Mouse (Mus musculus) lung, embryonic 16.5 days (tissue): ENCODE results near the gene Defb22. TPM values are rescaled to one million over a fixed set of nuclear protein-coding genes. Genes with fewer than 3 reads are reported as not detected.
A peak's percentile ranks its signal among the peaks of the same experiment; 100 is the strongest.

Experiments
- ATAC-seq: fragments of 200-750 bp; cut with Nextera tagmentation; 2 replicates; pipeline ENCODE4 v1.8.0; 2017; ENCODE audit warnings: low read depth, mild to moderate bottlenecking, moderate library complexity
- H3K27ac ChIP-seq: fragments of 300-500 bp; sonication (generic); 2 replicates; pipeline ENCODE4 v1.5.1; 2014; ENCODE audit warnings: mild to moderate bottlenecking, control low read depth, low read length
- H3K27me3 ChIP-seq: fragments of 300-500 bp; sonication (generic); 2 replicates; pipeline ENCODE4 v1.6.1; 2014; ENCODE audit warnings: low read depth, low read length, mixed read lengths; ENCODE audit not compliant: control insufficient read depth, insufficient read depth
- H3K36me3 ChIP-seq: fragments of 300-500 bp; sonication (generic); 2 replicates; pipeline ENCODE4 v1.6.1; 2014; ENCODE audit warnings: low read length; ENCODE audit not compliant: control insufficient read depth, insufficient read depth
- H3K4me1 ChIP-seq: fragments of 300-500 bp; sonication (generic); replicated peaks from 2 replicates; pipeline ENCODE4 v1.6.1; 2014; ENCODE audit warnings: low read length, mixed read lengths; ENCODE audit not compliant: control insufficient read depth, insufficient read depth
- H3K4me2 ChIP-seq: fragments of 300-500 bp; sonication (generic); 2 replicates; pipeline ENCODE4 v1.6.1; 2014; ENCODE audit warnings: low read depth, low read length, control low read depth
- H3K4me3 ChIP-seq: fragments of 300-500 bp; sonication (generic); 2 replicates; pipeline ENCODE4 v1.5.1; 2014; ENCODE audit warnings: mild to moderate bottlenecking, low read length, control low read depth
- H3K9ac ChIP-seq: fragments of 300-500 bp; sonication (generic); 2 replicates; pipeline ENCODE4 v1.6.1; 2014; ENCODE audit warnings: low read length, control low read depth
- H3K9me3 ChIP-seq: fragments of 300-500 bp; sonication (generic); 2 replicates; pipeline ENCODE4 v1.6.1; 2016; ENCODE audit warnings: low read length; ENCODE audit not compliant: control insufficient read depth
- WGBS: fragments of 180-500 bp; shearing (Covaris S2); extraction: QIAGEN DNeasy Blood & Tissue Kit; methylation state at CpG from one replicate; pipeline ENCODE4 v1.1.7; 2014; 5-methylcytosine and 5-hydroxymethylcytosine counted together
- polyA plus RNA-seq: library from polyadenylated mRNA; unstranded; fragments of >200 nt; fragmentation: Nextera tagmentation; extraction: Ambion mirVana; gene quantifications from 2 replicates; pipeline ENCODE4 v1.2.1, GENCODE M21; 2015

Gene Defb22
- polyA plus RNA-seq, 1 experiment from 2014 or later, result not detected

DNA sequence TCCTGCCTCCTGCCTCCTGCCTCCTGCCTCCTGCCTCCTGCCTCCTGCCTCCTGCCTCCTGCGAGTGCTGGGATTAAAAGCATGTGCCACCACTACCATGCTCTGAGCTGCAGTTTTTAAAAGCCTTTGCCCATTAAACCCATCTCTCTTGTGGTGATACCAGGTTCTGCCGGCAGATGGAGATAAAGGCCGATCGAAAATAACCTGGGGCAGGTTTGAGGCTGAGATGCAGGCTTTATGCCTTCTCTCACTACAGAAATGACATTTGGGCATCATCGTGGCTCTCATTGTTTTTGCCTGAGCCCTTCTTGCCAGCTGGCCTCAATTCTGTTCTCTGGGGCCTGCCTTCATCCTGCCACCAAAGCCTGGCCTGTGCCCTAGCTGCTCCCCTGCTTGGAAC lies 39.7 kb downstream of the Defb22 start:
- no peaks in the 10 kb centered on the region for H3K4me1 ChIP-seq
- no peak for ATAC-seq
- no peak overlapping the region for H3K9ac ChIP-seq
- H3K9me3 ChIP-seq, result no peaks in the 10 kb centered on the region
- no peak overlapping the region for H3K4me3 ChIP-seq
- H3K4me2 ChIP-seq, result no peak overlapping the region
- 3% methylated on average over 5 of the region's 5 CpGs for WGBS
- no peaks in the 10 kb centered on the region for H3K27me3 ChIP-seq
- no peak overlapping the region for H3K27ac ChIP-seq
- no peaks in the 10 kb centered on the region for H3K36me3 ChIP-seq

DNA sequence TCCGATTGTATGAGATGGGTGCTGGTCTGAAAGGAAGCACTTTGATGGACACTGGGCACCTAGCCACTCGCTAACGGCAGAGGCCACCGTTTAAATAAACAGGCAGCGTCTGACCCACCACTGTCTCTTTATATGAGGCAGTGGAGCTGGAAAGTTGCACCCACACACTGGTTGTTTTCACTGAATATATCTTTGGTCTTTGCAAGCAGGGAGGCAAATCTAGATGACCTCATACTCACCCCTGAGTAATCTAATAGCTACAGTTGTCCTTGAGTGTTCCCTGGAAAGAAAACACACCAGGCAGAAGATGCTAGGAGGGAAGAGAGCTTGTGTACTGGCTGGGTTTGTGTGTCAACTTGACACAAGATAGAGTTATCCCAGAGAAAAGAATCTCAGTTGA lies 42.5 kb downstream of the Defb22 start:
- ATAC-seq, result no peak
- Histone ChIP-seq H3K4me2 (no peak overlapping the region), H3K4me1 (no peaks in the 10 kb centered on the region), H3K36me3 (no peaks in the 10 kb centered on the region), H3K9me3 (no peaks in the 10 kb centered on the region), H3K27me3 (no peaks in the 10 kb centered on the region), H3K9ac (no peak overlapping the region), H3K27ac (no peak overlapping the region), H3K4me3 (no peak overlapping the region)
- 17% methylated on average over 5 of the region's 5 CpGs for WGBS

- ATAC-seq, result no peak
- Histone ChIP-seq H3K4me1 (no peaks in the 10 kb centered on the region), H3K9me3 (no peaks in the 10 kb centered on the region), H3K27ac (no peak overlapping the region), H3K4me2 (no peak overlapping the region), H3K9ac (no peak overlapping the region), H3K4me3 (no peak overlapping the region), H3K27me3 (no peaks in the 10 kb centered on the region), H3K36me3 (no peaks in the 10 kb centered on the region)
- 54% methylated on average over 2 of the region's 2 CpGs for WGBS
Observed at GRCm38 (mm10) chr2:152446642-152447041, 43.3 kb downstream of the Defb22 start.

DNA sequence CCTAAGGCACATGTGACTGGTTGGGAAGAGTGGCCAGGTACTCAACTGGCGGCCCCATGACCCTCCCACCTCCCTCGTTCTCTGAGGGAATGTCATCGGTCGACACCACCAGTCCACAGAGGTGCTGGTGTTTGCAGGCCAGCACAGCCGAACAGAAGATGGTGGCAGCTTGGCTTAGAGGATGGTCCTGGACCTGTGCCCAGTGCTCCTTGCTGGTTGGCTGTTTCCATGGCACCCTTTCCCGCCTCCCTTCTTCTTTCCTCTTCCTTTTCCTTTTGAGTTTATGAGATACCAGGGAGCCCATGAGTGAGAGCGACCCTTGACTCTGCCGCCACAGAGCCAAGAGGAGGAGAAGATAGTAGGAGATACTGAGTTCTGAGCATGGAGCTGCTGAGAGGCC lies 46.7 kb downstream of the Defb22 start:
- no peak overlapping the region for H3K4me3 ChIP-seq
- H3K9me3 ChIP-seq, result no peaks in the 10 kb centered on the region
- H3K27ac ChIP-seq, result no peak overlapping the region
- ATAC-seq, result no peak
- H3K9ac ChIP-seq, result no peak overlapping the region
- H3K4me2 ChIP-seq, result no peak overlapping the region
- no peaks in the 10 kb centered on the region for H3K27me3 ChIP-seq
- H3K36me3 ChIP-seq, result no peaks in the 10 kb centered on the region
- H3K4me1 ChIP-seq, result no peaks in the 10 kb centered on the region
- 74% methylated on average over 8 of the region's 8 CpGs for WGBS

- Histone ChIP-seq H3K9me3 (no peaks in the 10 kb centered on the region), H3K9ac (no peak overlapping the region), H3K27me3 (no peaks in the 10 kb centered on the region), H3K27ac (no peak overlapping the region), H3K4me3 (no peak overlapping the region), H3K4me2 (no peak overlapping the region), H3K36me3 (no peaks in the 10 kb centered on the region), H3K4me1 (peaks cover under 1% of the 10 kb centered on the region; the same call in 1 of the 2 replicates)
- WGBS, result 65% methylated on average over 4 of the region's 4 CpGs
- ATAC-seq, result no peak
Observed at GRCm38 (mm10) chr2:152442322-152442721, 47.6 kb downstream of the Defb22 start.

GRCm38 (mm10) chr2:152439833-152440232 lies 50.1 kb downstream of the Defb22 start:
- no peak overlapping the region for H3K4me3 ChIP-seq
- no peak for ATAC-seq
- peaks cover 2% of the 10 kb centered on the region; the same call in 1 of the 2 replicates for H3K4me1 ChIP-seq
- WGBS, result 47% methylated on average over 2 of the region's 2 CpGs
- H3K9me3 ChIP-seq, result no peaks in the 10 kb centered on the region
- peak overlapping the region; percentile 15; the same call in 1 of the 2 replicates for H3K27ac ChIP-seq
- no peak overlapping the region for H3K4me2 ChIP-seq
- no peak overlapping the region for H3K9ac ChIP-seq
- H3K27me3 ChIP-seq, result no peaks in the 10 kb centered on the region
- no peaks in the 10 kb centered on the region for H3K36me3 ChIP-seq

- peaks cover 2% of the 10 kb centered on the region; the same call in 1 of the 2 replicates for H3K4me1 ChIP-seq
- no peak overlapping the region for H3K9ac ChIP-seq
- H3K4me2 ChIP-seq, result no peak overlapping the region
- H3K27me3 ChIP-seq, result no peaks in the 10 kb centered on the region
- no peak overlapping the region for H3K27ac ChIP-seq
- ATAC-seq, result peak; percentile 42; the same call in 1 of the 2 replicates
- WGBS, result 46% methylated on average over 1 of the region's 1 CpGs
- H3K36me3 ChIP-seq, result no peaks in the 10 kb centered on the region
- no peak overlapping the region for H3K4me3 ChIP-seq
- H3K9me3 ChIP-seq, result no peaks in the 10 kb centered on the region
Observed at GRCm38 (mm10) chr2:152438963-152439362, 51.0 kb downstream of the Defb22 start.

DNA sequence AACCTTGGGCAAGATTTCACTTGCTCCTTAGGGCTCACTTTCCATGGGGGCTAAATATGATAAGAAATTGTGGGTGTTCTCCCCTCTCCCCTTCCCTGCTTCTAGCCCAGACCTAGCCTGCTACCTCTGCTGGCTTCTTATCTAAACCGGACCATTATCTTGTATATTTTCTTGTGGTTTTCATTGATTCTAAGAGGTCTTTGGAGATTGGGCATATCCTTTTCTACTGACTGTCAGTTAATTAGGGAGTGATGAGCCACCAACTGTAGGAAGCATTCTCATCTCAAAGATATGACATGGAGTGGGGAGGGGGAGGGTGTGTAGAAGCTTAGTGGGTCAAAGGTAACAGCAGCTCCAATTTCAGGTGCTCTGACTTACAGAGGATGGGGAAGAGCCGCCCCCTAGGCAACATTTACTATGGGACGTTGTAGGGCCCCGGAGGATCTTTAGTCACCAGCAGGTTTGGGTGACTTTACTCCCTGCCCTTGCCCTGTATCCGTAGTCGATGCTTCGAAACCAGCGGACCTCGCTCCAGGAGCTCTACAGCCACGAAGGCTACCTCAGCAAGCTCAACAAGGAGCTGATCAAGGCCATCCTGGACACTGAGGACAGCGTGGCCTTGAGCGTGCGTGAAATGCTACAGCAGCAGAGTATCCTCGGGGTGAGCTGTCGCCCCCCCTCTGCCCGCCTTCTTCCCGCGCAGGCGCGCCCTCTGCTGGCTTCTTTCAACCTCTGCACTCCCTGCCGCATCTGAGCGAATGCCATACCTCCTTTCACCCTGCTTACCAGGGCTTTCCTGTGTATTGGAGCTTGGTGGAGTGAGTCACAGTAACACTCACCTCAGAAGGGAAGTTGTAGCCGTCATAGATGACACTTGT lies 52.7 kb downstream of the Defb22 start:
- no peaks in the 10 kb centered on the region for H3K36me3 ChIP-seq
- H3K4me3 ChIP-seq, result peak overlapping the region; percentile 43
- H3K4me2 ChIP-seq, result peak overlapping the region; percentile 77
- no peaks in the 10 kb centered on the region for H3K27me3 ChIP-seq
- H3K27ac ChIP-seq, result no peak overlapping the region
- peak overlapping the region; percentile 72 for H3K9ac ChIP-seq
- WGBS, result 3% methylated on average over 23 of the region's 23 CpGs
- no peaks in the 10 kb centered on the region for H3K9me3 ChIP-seq
- peak; percentile 89 for ATAC-seq
- peaks cover 2% of the 10 kb centered on the region; the same call in 1 of the 2 replicates for H3K4me1 ChIP-seq

GRCm38 (mm10) chr2:152436405-152436901 lies 53.5 kb downstream of the Defb22 start:
- H3K4me3 ChIP-seq, result no peak overlapping the region
- no peak overlapping the region for H3K4me2 ChIP-seq
- WGBS, result 79% methylated on average over 7 of the region's 7 CpGs
- no peaks in the 10 kb centered on the region for H3K27me3 ChIP-seq
- H3K9ac ChIP-seq, result no peak overlapping the region
- no peaks in the 10 kb centered on the region for H3K9me3 ChIP-seq
- H3K4me1 ChIP-seq, result peaks cover 2% of the 10 kb centered on the region; the same call in 1 of the 2 replicates
- no peak overlapping the region for H3K27ac ChIP-seq
- H3K36me3 ChIP-seq, result no peaks in the 10 kb centered on the region
- ATAC-seq, result no peak
